ENCODE assay signal across 18 mouse cellular contexts in genomic region chr9:44513121-44513520, GRCm38 (mm10). TPM values are rescaled to one million over a fixed set of nuclear protein-coding genes. Genes with fewer than 3 reads are reported as not detected.
A peak's percentile ranks its signal among the peaks of the same experiment; 100 is the strongest.
DNase-seq lines count a peak whose midpoint lies in the region; ATAC-seq and TF ChIP-seq lines count a peak whose summit lies in the region.
"Had no signal": no experiment of that assay in that cellular context is flagged by ENCODE, and none has a peak within 500 bp of the region (broad histone marks: within the 10 kb centered on the region; RNA-seq: fewer than 3 reads in every experiment).

No protein-coding gene starts in this region.

- H3K4me3 ChIP-seq in heart, embryonic 15.5 days, result no peak overlapping the region
- H3K4me3 ChIP-seq in lung, adult 2 months (replicated peaks; ENCODE audit: extremely low read depth, low read depth, low read length), result no peak overlapping the region
- H3K4me3 ChIP-seq in embryonic facial prominence, embryonic 14.5 days (ENCODE audit: low read depth, low read length), result no peak overlapping the region
- H3K4me3 ChIP-seq: embryonic facial prominence, embryonic 12.5 days; left cerebral cortex, adult 2 months; limb, embryonic 12.5 days had no signal

- no peak for TF ChIP-seq CTCF in lung, adult 2 months (IDR thresholded peaks at IDR 0.05; ENCODE audit: insufficient read depth, low read length)

- no peak overlapping the region for H3K9ac ChIP-seq in heart, embryonic 15.5 days
- H3K9ac ChIP-seq in embryonic facial prominence, embryonic 14.5 days (ENCODE audit: low read depth, low read length), result no peak overlapping the region
- H3K9ac ChIP-seq: embryonic facial prominence, embryonic 12.5 days; limb, embryonic 12.5 days; liver, postnatal 0 days had no signal

- peak; percentile 19 for DNase-seq in cerebellum, adult 11-12 months
- no peak for DNase-seq in heart, postnatal 36 days
- peak; percentile 17 for DNase-seq in lung, adult 2 months
- no peak for DNase-seq in lung, postnatal 14 days
- DNase-seq in embryonic facial prominence, embryonic 14.5 days (ENCODE audit: low spot score), result no peak
- no peak for DNase-seq in ovary, adult 18-20 months (ENCODE audit: low spot score)
- DNase-seq: liver, postnatal 0 days; right cerebral cortex, postnatal 4 days had no signal

- TF ChIP-seq POLR2A in lung, adult 2 months (IDR thresholded peaks at IDR 0.05; ENCODE audit: borderline replicate concordance, extremely low read depth, low read depth, low read length), result no peak

- H3K27ac ChIP-seq in heart, embryonic 15.5 days, result peak overlapping the region; percentile 15; the same call in 1 of the 2 replicates
- peak overlapping the region; percentile 77; the same call in 1 of the 2 replicates for H3K27ac ChIP-seq in embryonic facial prominence, embryonic 14.5 days (replicated peaks; ENCODE audit: low read depth, low read length)
- H3K27ac ChIP-seq: left cerebral cortex, adult 2 months; limb, embryonic 12.5 days had no signal

- peaks cover 13% of the 10 kb centered on the region; the same call in 1 of the 2 replicates for H3K36me3 ChIP-seq in heart, embryonic 15.5 days
- H3K36me3 ChIP-seq in embryonic facial prominence, embryonic 14.5 days (ENCODE audit: control insufficient read depth, insufficient read depth, low read length), result peaks cover 13% of the 10 kb centered on the region

- no peak overlapping the region for H3K4me2 ChIP-seq in heart, embryonic 15.5 days
- H3K4me2 ChIP-seq in embryonic facial prominence, embryonic 14.5 days (ENCODE audit: low read depth, low read length), result no peak overlapping the region
- H3K4me2 ChIP-seq: embryonic facial prominence, embryonic 12.5 days; limb, embryonic 12.5 days had no signal

- intact Hi-C loops in heart, postnatal 36 days (cut with DNase I), result no loop called here

- H3K27me3 ChIP-seq in heart, embryonic 15.5 days, result no peaks in the 10 kb centered on the region
- H3K27me3 ChIP-seq in embryonic facial prominence, embryonic 14.5 days (replicated peaks; ENCODE audit: control insufficient read depth, insufficient read depth, low read length), result no peaks in the 10 kb centered on the region
- H3K27me3 ChIP-seq: embryonic facial prominence, embryonic 12.5 days; Patski had no signal

- 81% methylated on average over 11 of the region's 11 CpGs for WGBS in heart, embryonic 15.5 days
- 70% methylated on average over 11 of the region's 11 CpGs for WGBS in lung, adult 2 months
- WGBS in embryonic facial prominence, embryonic 14.5 days, result 86% methylated on average over 11 of the region's 11 CpGs

- no peak for ATAC-seq in cerebellum, adult (ENCODE audit: insufficient number of reproducible peaks, low FRiP score, low TSS enrichment)
- ATAC-seq in heart, embryonic 15.5 days (replicated peaks; ENCODE audit: insufficient number of reproducible peaks, insufficient read depth, low FRiP score, low read depth), result no peak
- ATAC-seq in embryonic facial prominence, embryonic 14.5 days (ENCODE audit: low read depth), result no peak
- ATAC-seq: liver, postnatal 0 days; Patski had no signal

- peaks cover 63% of the 10 kb centered on the region for H3K4me1 ChIP-seq in heart, embryonic 15.5 days (replicated peaks)
- peaks cover 27% of the 10 kb centered on the region for H3K4me1 ChIP-seq in lung, adult 2 months (ENCODE audit: control insufficient read depth, insufficient read depth, low read length)
- peaks cover 41% of the 10 kb centered on the region for H3K4me1 ChIP-seq in embryonic facial prominence, embryonic 14.5 days (ENCODE audit: control insufficient read depth, insufficient read depth, low read length)

- no peaks in the 10 kb centered on the region for H3K9me3 ChIP-seq in heart, embryonic 15.5 days (replicated peaks)
- no peaks in the 10 kb centered on the region for H3K9me3 ChIP-seq in embryonic facial prominence, embryonic 14.5 days (ENCODE audit: control insufficient read depth, low read length)
- H3K9me3 ChIP-seq: embryonic facial prominence, embryonic 12.5 days; limb, embryonic 12.5 days had no signal

RNA-seq across cellular contexts. Expression of gene Bcl9l, which starts 30.5 kb away (rescaled TPM):
- 9.1 and 12.6 TPM in 2 replicates for polyA plus RNA-seq in heart, embryonic 15.5 days (2015; fragmentation: Nextera tagmentation; extraction: Ambion mirVana)
- total RNA-seq in heart, postnatal 36 days (2021), result 10 to 100 TPM; 44.6 to 59.4 TPM
- polyA plus RNA-seq in lung, adult 2 months (2012; rRNA removed), result 69.0 and 70.7 TPM in 2 replicates
- 16.9 and 18.7 TPM in 2 replicates for polyA plus RNA-seq in embryonic facial prominence, embryonic 14.5 days (2014; fragmentation: Nextera tagmentation; extraction: Ambion mirVana)

RNA-seq across cellular contexts. Expression of gene Cxcr5, which starts 48.6 kb away (rescaled TPM):
- 0.05 and 0.23 TPM in 2 replicates for polyA plus RNA-seq in heart, embryonic 15.5 days (2015; fragmentation: Nextera tagmentation; extraction: Ambion mirVana)
- under 1 TPM; 0.22 to 0.47 TPM for total RNA-seq in heart, postnatal 36 days (2021)
- polyA plus RNA-seq in lung, adult 2 months (2012; rRNA removed), result 6.0 TPM in 2 replicates
- 0.13 and 0.35 TPM in 2 replicates for polyA plus RNA-seq in embryonic facial prominence, embryonic 14.5 days (2014; fragmentation: Nextera tagmentation; extraction: Ambion mirVana)
- total RNA-seq: left cerebral cortex, adult 2 months had no signal
- polyA plus RNA-seq: limb, embryonic 12.5 days; neural tube, embryonic 14.5 days; Patski had no signal

RNA-seq across cellular contexts. Expression of gene Upk2, which starts 58.3 kb away (rescaled TPM):
- polyA plus RNA-seq in heart, embryonic 15.5 days (2015; fragmentation: Nextera tagmentation; extraction: Ambion mirVana), result 0.63 TPM in 1 of 2 replicates, not detected in the other
- not detected for total RNA-seq in heart, postnatal 36 days (2021)
- 4.0 and 4.4 TPM in 2 replicates for polyA plus RNA-seq in lung, adult 2 months (2012; rRNA removed)
- polyA plus RNA-seq in embryonic facial prominence, embryonic 14.5 days (2014; fragmentation: Nextera tagmentation; extraction: Ambion mirVana), result 1.7 and 2.3 TPM in 2 replicates
- total RNA-seq: heart, postnatal 25 days; left cerebral cortex, adult 2 months had no signal
- polyA plus RNA-seq: forebrain, embryonic 11.5 days; frontal cortex, adult 2 months; liver, postnatal 0 days; neural tube, embryonic 14.5 days; Patski had no signal

Comparison
In these comparisons a context has a peak if more than half of its experiments do, and no peak if none do; other contexts are left out.
1. DNase-seq: peak in cerebellum, adult 11-12 months (single experiment) and lung, adult 2 months (single experiment); none in heart, postnatal 36 days (0 of 2), lung, postnatal 14 days (single experiment), embryonic facial prominence, embryonic 14.5 days (single experiment) and ovary, adult 18-20 months (single experiment).